Mouse (Mus musculus): Measurements from ENCODE around the gene Myo1d.

GRCm38 (mm10) chr11:80527697-80528096 lies 252.1 kb downstream of the Myo1d start:
- TF ChIP-seq CTCF (IDR thresholded peaks at IDR 0.05; ENCODE audit: low read depth) (peak; percentile 40), EP300 (optimal IDR thresholded peaks at IDR 0.05) (no peak)
